Mouse (Mus musculus) ovary, adult 2 months (tissue): ENCODE data around the gene Grasp. TPM values are rescaled to one million over a fixed set of nuclear protein-coding genes. Genes with fewer than 3 reads are reported as not detected.

Experiments used
- polyA plus RNA-seq: library from polyadenylated mRNA; depleted of rRNA; stranded (reverse); fragments of >200 nt; gene quantifications from 2 replicates; pipeline ENCODE4 v1.2.3, GENCODE M21; 2012; rRNA removed

Gene Grasp
- polyA plus RNA-seq, result 50.3 and 58.7 TPM in 2 replicates

DNA sequence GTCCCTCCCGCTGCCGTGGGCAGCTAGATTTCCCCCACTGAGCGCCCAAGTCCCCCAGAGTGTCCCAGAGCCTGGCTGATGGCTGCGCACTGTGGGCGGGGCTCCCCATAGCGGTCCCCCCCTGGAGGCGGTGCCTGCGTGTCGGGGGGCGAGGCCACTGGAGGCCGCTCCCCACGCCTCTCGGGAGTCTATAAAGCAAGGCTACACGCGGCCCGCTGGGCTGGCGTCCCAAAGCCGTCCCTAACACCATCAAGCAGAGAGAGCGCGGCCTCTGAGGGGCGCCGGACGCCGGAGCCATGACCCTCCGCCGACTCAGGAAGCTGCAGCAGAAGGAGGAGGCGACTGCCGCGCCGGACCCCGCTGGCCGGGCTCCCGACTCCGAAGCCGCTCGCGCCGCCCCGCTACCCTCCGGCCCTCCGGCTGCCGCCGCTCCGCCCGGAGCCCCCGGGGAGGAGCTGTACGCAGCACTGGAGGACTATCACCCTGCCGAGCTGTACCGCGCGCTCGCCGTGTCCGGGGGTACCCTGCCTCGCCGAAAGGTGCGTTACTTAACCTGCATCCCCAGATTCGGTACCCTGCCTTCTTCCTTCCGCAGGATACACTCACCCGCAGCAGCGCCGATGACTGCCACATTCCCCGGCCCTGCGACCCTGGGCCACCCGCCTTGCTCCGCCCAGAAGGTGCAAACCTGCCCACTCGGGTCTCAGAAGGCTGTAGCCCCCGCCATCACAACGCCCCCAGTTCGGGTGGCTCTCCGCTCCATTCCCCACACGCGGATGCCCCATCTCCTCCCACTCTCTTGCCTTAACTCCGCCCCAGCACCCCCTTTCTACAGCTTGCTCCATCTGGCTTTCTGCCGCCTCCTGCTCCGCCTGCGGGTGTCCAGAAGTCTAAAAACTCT, at the start of gene Grasp:
Gene Grasp, plus strand, starts transcription at position 183 of the 901 bp plus-strand sequence.

DNA sequence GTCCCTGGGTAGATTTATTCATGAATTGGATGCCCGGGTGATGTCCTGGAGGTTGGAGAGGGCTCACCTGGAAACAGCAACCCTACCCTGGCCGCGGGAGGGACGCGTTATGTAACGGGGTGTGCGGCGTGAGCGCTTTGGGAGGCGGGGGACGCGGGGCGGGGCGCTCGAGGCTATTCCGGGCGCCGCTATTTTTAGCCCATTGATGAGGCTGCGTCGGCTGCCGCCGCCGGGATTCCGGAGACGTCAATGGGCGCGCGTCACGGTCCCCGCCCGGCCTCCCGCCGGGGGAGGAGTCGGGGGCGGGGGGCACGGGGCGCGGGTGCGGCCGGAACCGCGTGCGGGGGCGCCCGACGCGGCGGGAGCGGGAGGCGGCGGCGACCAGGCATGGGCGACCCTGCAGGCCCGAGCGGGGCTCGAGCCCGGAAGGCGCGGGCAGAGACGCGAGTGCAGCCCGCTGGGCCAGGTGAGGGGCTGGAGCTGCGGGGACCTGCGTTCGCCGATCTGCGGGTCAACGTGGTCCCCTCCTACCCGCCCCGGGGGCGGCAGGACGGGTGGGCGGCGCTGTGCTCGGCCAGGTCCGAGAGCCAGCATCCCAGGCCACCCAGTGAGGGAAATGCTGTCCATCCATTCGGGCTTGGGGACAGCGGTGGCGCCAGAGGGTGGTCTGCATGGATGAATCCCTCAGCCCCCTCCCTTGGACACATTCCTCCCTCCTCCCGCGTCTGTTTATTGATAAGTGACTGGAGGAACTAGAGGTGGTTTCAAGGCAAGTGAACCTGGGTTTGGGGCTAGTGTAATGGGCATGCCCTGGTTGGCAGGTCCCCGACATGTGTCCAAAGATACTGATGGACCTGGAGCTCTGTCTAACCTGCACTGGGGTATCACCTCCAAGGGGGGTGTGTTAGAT, 30.2 kb downstream of the Grasp start, which contains the start of gene Nr4a1:
Gene Nr4a1, plus strand, starts transcription at position 384 of the 910 bp plus-strand sequence.

Other genes with a start within 250 kb of the Grasp start
- 0.44 and 1.4 TPM in 2 replicates for gene Gm47841, start 176.8 kb upstream of the Grasp start, polyA plus RNA-seq
- gene Fignl2, start 145.6 kb upstream of the Grasp start, polyA plus RNA-seq, result 14.2 and 22.2 TPM in 2 replicates
- not detected in 2 replicates for gene Ankrd33, start 108.4 kb upstream of the Grasp start, polyA plus RNA-seq
- 62.2 and 66.7 TPM in 2 replicates for gene Acvrl1, start 95.7 kb upstream of the Grasp start, polyA plus RNA-seq
- gene Acvr1b, start 50.1 kb upstream of the Grasp start, polyA plus RNA-seq, result 27.6 and 30.0 TPM in 2 replicates
- gene Nr4a1, start 30.1 kb downstream of the Grasp start, polyA plus RNA-seq, result 57.1 and 60.0 TPM in 2 replicates
- gene Atg101, start 60.1 kb downstream of the Grasp start, polyA plus RNA-seq, result 46.9 and 53.2 TPM in 2 replicates
- 26.0 and 29.6 TPM in 2 replicates for gene 6030408B16Rik, start 69.0 kb downstream of the Grasp start, polyA plus RNA-seq
- 7.2 and 7.8 TPM in 2 replicates for gene Krt80, start 146.0 kb downstream of the Grasp start, polyA plus RNA-seq
- 28.5 and 46.8 TPM in 2 replicates for gene Krt7, start 186.9 kb downstream of the Grasp start, polyA plus RNA-seq
- gene Krt87, start 214.6 kb downstream of the Grasp start, polyA plus RNA-seq, result 0.56 and 2.3 TPM in 2 replicates
- gene Krt88, start 223.6 kb downstream of the Grasp start, polyA plus RNA-seq, result 0.22 TPM in 1 of 2 replicates, not detected in the other
- not detected in 2 replicates for gene Krt81, start 239.6 kb downstream of the Grasp start, polyA plus RNA-seq
- 0.09 and 0.10 TPM in 2 replicates for gene Krt86, start 249.3 kb downstream of the Grasp start, polyA plus RNA-seq